Mouse (Mus musculus) MEL (cell line): ENCODE results near the gene Zfp217. TPM values are rescaled to one million over a fixed set of nuclear protein-coding genes. Genes with fewer than 3 reads are reported as not detected.

Source experiments
- DNase-seq: peaks from one replicate; pipeline ENCODE4 v3.0.0; 2011; ENCODE audit warnings: low read depth, low spot score
- H3K27ac ChIP-seq: 2 replicates; pipeline ENCODE4 v1.5.1; 2012; ENCODE audit warnings: low read depth, mild to moderate bottlenecking, control low read depth, low read length, moderate library complexity; ENCODE audit not compliant: control insufficient read depth
- H3K27me3 ChIP-seq, 2 experiments: fragments of 150-350 bp in 1 of 2; sonication (generic) in 1 of 2; 2 replicates each; pipeline ENCODE4 v1.6.1; 2012; ENCODE audit warnings: low read length in 2 of 2, mild to moderate bottlenecking in 2 of 2, improper control_type of control experiment in 1 of 2, moderate library complexity in 1 of 2; ENCODE audit not compliant: insufficient read depth in 2 of 2, control insufficient read depth in 1 of 2
- H3K36me3 ChIP-seq, 2 experiments: 2 replicates each; pipeline ENCODE4 v1.6.1; 2012 to 2014; ENCODE audit warnings: low read length in 2 of 2, improper control_type of control experiment in 1 of 2, inconsistent platforms in 1 of 2, mild to moderate bottlenecking in 1 of 2; ENCODE audit not compliant: insufficient read depth in 2 of 2, control insufficient read depth in 1 of 2
- H3K4me1 ChIP-seq, 2 experiments: fragments of 150-350 bp in 1 of 2; sonication (generic) in 1 of 2; 2 replicates each; pipeline ENCODE4 v1.6.1; 2012; ENCODE audit warnings: low read length in 2 of 2, improper control_type of control experiment in 1 of 2, mild to moderate bottlenecking in 1 of 2; ENCODE audit not compliant: insufficient read depth in 2 of 2, control insufficient read depth in 1 of 2
- H3K4me3 ChIP-seq, 2 experiments: fragments of 150-350 bp in 1 of 2; sonication (generic) in 1 of 2; 2 replicates each; pipeline ENCODE4 v1.5.1; 2012; ENCODE audit warnings: low read depth in 2 of 2, low read length in 2 of 2, mild to moderate bottlenecking in 2 of 2, moderate library complexity in 2 of 2, control low read depth in 1 of 2, improper control_type of control experiment in 1 of 2; ENCODE audit not compliant: control insufficient read depth in 1 of 2, insufficient read depth in 1 of 2
- H3K79me2 ChIP-seq: 2 replicates; pipeline ENCODE4 v1.6.1; 2012; ENCODE audit warnings: mild to moderate bottlenecking, low read length, moderate library complexity; ENCODE audit not compliant: control insufficient read depth, poor library complexity, insufficient read depth
- H3K9ac ChIP-seq: 2 replicates; pipeline ENCODE4 v1.6.1; 2012; ENCODE audit warnings: low read depth, mild to moderate bottlenecking, control low read depth, low read length, moderate library complexity; ENCODE audit not compliant: control insufficient read depth, poor library complexity, severe bottlenecking
- H3K9me3 ChIP-seq: fragments of 150-350 bp; sonication (generic); replicated peaks from 2 replicates; pipeline ENCODE4 v1.6.1; 2012; ENCODE audit warnings: mild to moderate bottlenecking, low read length, improper control_type of control experiment, moderate library complexity; ENCODE audit not compliant: insufficient read depth
- BHLHE40 ChIP-seq: IDR thresholded peaks from 2 replicates; pipeline ENCODE4 v1.6.1; 2012; ENCODE audit warnings: low read depth, mild to moderate bottlenecking, inconsistent platforms, low read length, improper control_type of control experiment, borderline replicate concordance
- CHD1 ChIP-seq: IDR thresholded peaks from 2 replicates; pipeline ENCODE4 v1.6.1; 2012; ENCODE audit warnings: low read depth, mild to moderate bottlenecking, inconsistent platforms, low read length, improper control_type of control experiment
- EP300 ChIP-seq, 2 experiments: IDR thresholded peaks; 2 replicates each; pipeline ENCODE4 v1.6.1; 2011; ENCODE audit warnings: improper control_type of control experiment in 2 of 2, low read length in 2 of 2, low read depth in 1 of 2, mild to moderate bottlenecking in 1 of 2
- ETS1 ChIP-seq: IDR thresholded peaks from 2 replicates; pipeline ENCODE4 v1.6.1; 2012; ENCODE audit warnings: low read depth, mild to moderate bottlenecking, inconsistent platforms, low read length, improper control_type of control experiment, moderate library complexity
- GABPA ChIP-seq: IDR thresholded peaks from 2 replicates; pipeline ENCODE4 v1.6.1; 2012; ENCODE audit warnings: low read depth, mild to moderate bottlenecking, inconsistent platforms, low read length, improper control_type of control experiment, moderate library complexity
- HCFC1 ChIP-seq: IDR thresholded peaks from 2 replicates; pipeline ENCODE4 v1.6.1; 2012; ENCODE audit warnings: low read depth, mild to moderate bottlenecking, inconsistent platforms, low read length, improper control_type of control experiment, moderate library complexity
- MAZ ChIP-seq: IDR thresholded peaks from 2 replicates; pipeline ENCODE4 v1.6.1; 2012; ENCODE audit warnings: low read depth, mild to moderate bottlenecking, inconsistent platforms, low read length, improper control_type of control experiment
- NELFE ChIP-seq: IDR thresholded peaks from 2 replicates; pipeline ENCODE4 v1.6.1; 2011; ENCODE audit warnings: low read depth, low read length, improper control_type of control experiment
- POLR2A ChIP-seq, 2 experiments: IDR thresholded peaks; 2 replicates each; pipeline ENCODE4 v1.6.1; 2011 to 2012; ENCODE audit warnings: low read length in 2 of 2, mild to moderate bottlenecking in 2 of 2, control low read depth in 1 of 2, improper control_type of control experiment in 1 of 2, low read depth in 1 of 2, moderate library complexity in 1 of 2; ENCODE audit not compliant: control insufficient read depth in 1 of 2, insufficient read depth in 1 of 2, poor library complexity in 1 of 2
- POLR2AphosphoS2 ChIP-seq: IDR thresholded peaks from 2 replicates; pipeline ENCODE4 v1.6.1; 2011; ENCODE audit warnings: low read length, improper control_type of control experiment
- RCOR1 ChIP-seq: IDR thresholded peaks from 2 replicates; pipeline ENCODE4 v1.6.1; 2012; ENCODE audit warnings: low read depth, mild to moderate bottlenecking, inconsistent platforms, low read length, improper control_type of control experiment
- SIN3A ChIP-seq: IDR thresholded peaks from 2 replicates; pipeline ENCODE4 v1.6.1; 2012; ENCODE audit warnings: low read length, improper control_type of control experiment, inconsistent platforms
- TBP ChIP-seq: IDR thresholded peaks from 2 replicates; pipeline ENCODE4 v1.8.0; 2011; ENCODE audit warnings: low read depth, low read length, improper control_type of control experiment
- TCF12 ChIP-seq: IDR thresholded peaks from 2 replicates; pipeline ENCODE4 v1.6.1; 2014; ENCODE audit warnings: low read depth, mild to moderate bottlenecking, inconsistent platforms, low read length, improper control_type of control experiment, moderate library complexity
- UBTF ChIP-seq: IDR thresholded peaks from 2 replicates; pipeline ENCODE4 v1.6.1; 2012; ENCODE audit warnings: low read depth, mild to moderate bottlenecking, inconsistent platforms, low read length, improper control_type of control experiment, moderate library complexity, borderline replicate concordance; ENCODE audit not compliant: insufficient read depth
- USF2 ChIP-seq, 2 experiments: IDR thresholded peaks; 2 replicates each; pipeline ENCODE4 v1.6.1; 2011 to 2012; ENCODE audit warnings: improper control_type of control experiment in 2 of 2, low read length in 2 of 2, borderline replicate concordance in 1 of 2, inconsistent platforms in 1 of 2, low read depth in 1 of 2, mild to moderate bottlenecking in 1 of 2; ENCODE audit not compliant: insufficient read depth in 1 of 2
- ZNF384 ChIP-seq: IDR thresholded peaks from 2 replicates; pipeline ENCODE4 v1.6.1; 2012; ENCODE audit warnings: low read depth, mild to moderate bottlenecking, inconsistent platforms, low read length, improper control_type of control experiment
- polyA plus RNA-seq, 2 experiments: library from polyadenylated mRNA; stranded (reverse) in 1 of 2; unstranded in 1 of 2; fragments of >175 nt in 1 of 2; fragments of >200 nt in 1 of 2; gene quantifications; 2 replicates each; pipeline versions ENCODE4 v1.2.1 to v1.2.4; 2012; ENCODE audit warnings: low replicate concordance in 2 of 2, low read depth in 1 of 2; ENCODE audit not compliant: insufficient read length in 2 of 2, insufficient read depth in 1 of 2, missing spikeins in 1 of 2
- total RNA-seq: library from RNA; depleted of rRNA; stranded (reverse); fragments of 300-350 nt; gene quantifications from 2 replicates; pipeline ENCODE4 v1.2.3, GENCODE M21; 2012

Zfp217 gene
- total and polyA plus RNA-seq, 3 experiments = 21.7 to 34.9 (median 25.5) TPM

GRCm38 (mm10) chr2:170158251-170158650, 10.3 kb upstream of the Zfp217 start:
- Histone ChIP-seq H3K9me3 (no peaks in the 10 kb centered on the region), H3K9ac (peak overlapping the region; percentile 69), H3K27ac (peak overlapping the region; percentile 97), H3K36me3 (peaks cover 0 to 27% of the 10 kb centered on the region in 2 experiments; a peak in 2 of 4 replicates), H3K4me3 (peak overlapping the region; percentile 48 to 54), H3K27me3 (no peaks in the 10 kb centered on the region), H3K79me2 (peaks cover 5% of the 10 kb centered on the region; the same call in 1 of the 2 replicates), H3K4me1 (peaks cover 3 to 21% of the 10 kb centered on the region in 2 experiments)
- peak; percentile 85 for DNase-seq
- TF ChIP-seq UBTF (no peak), POLR2AphosphoS2 (peak; percentile 83; the same call in 1 of the 2 replicates), RCOR1 (0 out of 2 replicates have a peak, but pooled peaks have one; percentile 9), BHLHE40 (0 out of 2 replicates have a peak, but pooled peaks have one; percentile 14), HCFC1 (no peak), TCF12 (peak; percentile 54; the same call in 1 of the 2 replicates), ETS1 (no peak; the same call in 1 of the 2 replicates), SIN3A (peak; percentile 29; the same call in 1 of the 2 replicates), CHD1 (0 out of 2 replicates have a peak, but pooled peaks have one; percentile 40), ZNF384 (no peak; the same call in 1 of the 2 replicates), TBP (peak; percentile 83), POLR2A (IDR thresholded peaks at IDR 0.05; ENCODE audit: control insufficient read depth in 1 of 2, insufficient read depth in 1 of 2, low read depth in 1 of 2, low read length in 2 of 2, poor library complexity in 1 of 2) (peak in 1 of 2 experiments; percentile 59; a peak in 2 of 4 replicates), MAZ (0 out of 2 replicates have a peak, but pooled peaks have one; percentile 72), USF2 (IDR thresholded peaks at IDR 0.05; ENCODE audit: borderline replicate concordance in 1 of 2, insufficient read depth in 1 of 2, low read depth in 1 of 2, low read length in 2 of 2) (no peak), NELFE (peak; percentile 72), EP300 (IDR thresholded peaks at IDR 0.05; ENCODE audit: low read depth in 1 of 2, low read length in 2 of 2) (peak in 1 of 2 experiments; percentile 32; a peak in 2 of 4 replicates), GABPA (0 out of 2 replicates have a peak, but pooled peaks have one; percentile 28)
